Mouse (Mus musculus) T-helper 1 cell (primary cell): ENCODE measurements around the gene Gp9.

Experiments used
- in situ Hi-C: fragments of 300-600 bp; cut with MboI, MseI; formaldehyde crosslinking; loops from one replicate; pipeline ENCODE4 v1.15.1; 2025; ENCODE audit warnings: high pct_unique_total_duplicates

The Gp9 gene

DNA sequence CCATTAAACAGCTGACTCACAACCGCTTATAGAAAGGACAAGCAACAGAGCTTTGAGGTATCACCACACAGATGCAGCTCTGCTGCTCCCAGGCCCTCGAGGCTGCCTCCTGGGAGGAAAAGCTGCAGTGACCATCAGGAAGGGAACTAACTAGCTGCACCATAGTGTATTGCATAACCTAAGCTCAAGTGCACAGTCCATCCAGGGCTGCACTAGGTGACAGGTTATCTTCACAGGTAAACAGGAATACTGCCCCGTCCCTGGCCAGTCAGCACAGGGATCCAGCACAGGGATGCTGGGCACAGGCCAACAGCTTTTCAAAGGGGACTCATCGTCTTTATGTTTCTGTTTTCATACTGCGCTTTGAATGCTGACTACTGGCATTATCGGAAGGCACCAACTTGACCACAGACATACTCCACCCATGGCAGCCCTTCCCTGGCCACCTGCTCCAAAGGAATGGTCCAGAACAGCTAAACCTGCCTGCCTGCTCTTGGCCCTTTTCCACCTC, 31.8 kb downstream of the Gp9 start:
- in situ Hi-C loops, result no loop called here

DNA sequence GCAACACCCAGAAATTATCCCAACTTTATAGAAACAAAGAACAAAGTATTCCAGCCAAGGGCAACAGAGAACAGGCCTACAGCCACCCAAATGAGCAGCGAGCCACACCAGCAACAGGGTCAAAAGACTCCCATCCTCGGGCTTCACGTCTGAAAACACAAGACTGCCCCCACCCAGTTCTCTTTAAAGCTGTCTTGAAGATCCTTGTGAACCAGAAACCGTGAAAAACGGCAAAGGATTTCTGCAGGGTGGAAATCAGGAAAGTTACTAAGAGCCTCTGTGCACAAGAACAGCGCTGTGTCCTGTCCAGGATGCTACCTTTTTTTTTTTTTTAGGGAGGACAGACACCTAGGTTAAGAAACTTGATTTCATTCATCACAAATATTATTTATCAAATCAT, 32.4 kb downstream of the Gp9 start:
- in situ Hi-C loops, result no loop called here

- in situ Hi-C loops, result no loop called here
These were observed 33.1 kb downstream of the Gp9 start for GRCm38 (mm10) chr6:87810713-87811669.

DNA sequence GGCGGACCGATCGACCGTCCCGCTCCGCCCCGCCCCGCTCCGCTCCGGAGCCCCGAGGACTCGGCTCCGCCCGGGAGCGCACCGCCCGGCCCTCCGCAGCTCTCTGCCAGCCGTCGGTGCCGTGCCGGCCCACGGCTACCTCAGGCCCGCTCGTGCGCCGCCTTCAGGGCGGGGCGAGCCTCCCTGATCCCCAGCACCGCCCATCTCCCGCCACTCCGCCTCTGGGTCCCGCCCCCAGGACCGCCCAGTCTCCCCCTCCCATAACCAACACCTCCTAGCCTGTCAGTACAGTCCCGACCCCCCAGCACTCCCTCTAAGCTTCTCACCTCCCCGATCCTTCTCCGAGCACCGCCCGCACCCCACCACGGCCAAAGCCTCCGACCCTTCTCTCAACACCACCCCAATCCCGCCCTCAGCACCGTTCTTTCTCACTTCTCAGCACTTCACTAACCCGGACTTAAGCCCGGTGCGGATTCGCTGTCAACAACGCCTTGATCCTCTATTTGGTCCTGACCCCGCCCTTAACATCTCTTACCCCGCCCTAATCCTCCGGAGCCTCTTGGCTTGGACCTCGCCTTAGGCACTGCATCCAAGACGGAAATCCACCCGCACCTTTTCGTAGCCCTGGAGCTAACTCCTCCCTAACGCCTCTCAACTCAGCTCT, 33.9 kb downstream of the Gp9 start, which contains the start of gene Rab43:
Gene Rab43, minus strand, starts transcription at position 490 of the 664 bp plus-strand sequence.
- in situ Hi-C loops, result no loop called here

DNA sequence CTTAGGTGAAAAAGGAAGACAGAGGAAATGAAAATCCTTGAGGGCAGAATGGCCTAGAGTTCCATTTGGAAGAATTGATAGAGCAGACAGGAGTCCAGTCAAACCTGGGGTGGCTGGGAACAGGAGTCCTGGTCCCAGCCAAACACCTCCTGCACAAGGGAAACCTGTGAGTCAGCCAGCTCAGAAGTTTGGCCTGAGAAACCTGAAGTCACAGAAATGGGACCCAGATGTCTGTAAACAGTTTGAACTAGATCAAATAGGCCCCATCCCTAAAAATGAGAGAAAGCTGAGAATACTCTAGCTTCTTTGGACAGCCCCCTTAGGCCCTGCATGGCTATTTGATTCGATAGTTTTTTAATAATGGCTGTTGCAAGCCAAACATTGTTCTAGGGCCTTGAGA, 34.8 kb downstream of the Gp9 start:
- in situ Hi-C loops, result no loop called here

DNA sequence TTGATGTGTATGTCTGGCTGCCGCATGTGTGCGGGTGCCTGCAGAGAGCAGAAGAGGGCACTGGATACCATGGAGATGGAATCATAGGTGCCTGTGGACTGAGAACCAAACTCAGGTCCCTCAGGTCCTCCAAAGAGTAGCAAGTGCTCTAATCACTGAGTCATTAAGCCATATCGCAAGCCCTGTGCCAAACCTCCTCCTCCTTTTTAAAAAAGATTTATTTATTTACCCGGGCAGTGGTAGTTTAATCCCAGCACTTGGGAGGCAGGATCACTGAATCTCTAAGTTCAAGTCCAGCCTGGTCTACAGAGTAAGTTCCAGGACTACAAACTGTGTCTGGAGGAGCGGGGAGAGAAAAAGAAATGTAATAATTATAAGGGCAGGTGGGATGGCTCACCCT, 36.6 kb downstream of the Gp9 start:
- in situ Hi-C loops, result no loop called here

GRCm38 (mm10) chr6:87820366-87820765, 42.5 kb downstream of the Gp9 start:
- in situ Hi-C loops, result no loop called here
